Mouse (Mus musculus): Measurements from ENCODE around the gene Lin7a.

DNA sequence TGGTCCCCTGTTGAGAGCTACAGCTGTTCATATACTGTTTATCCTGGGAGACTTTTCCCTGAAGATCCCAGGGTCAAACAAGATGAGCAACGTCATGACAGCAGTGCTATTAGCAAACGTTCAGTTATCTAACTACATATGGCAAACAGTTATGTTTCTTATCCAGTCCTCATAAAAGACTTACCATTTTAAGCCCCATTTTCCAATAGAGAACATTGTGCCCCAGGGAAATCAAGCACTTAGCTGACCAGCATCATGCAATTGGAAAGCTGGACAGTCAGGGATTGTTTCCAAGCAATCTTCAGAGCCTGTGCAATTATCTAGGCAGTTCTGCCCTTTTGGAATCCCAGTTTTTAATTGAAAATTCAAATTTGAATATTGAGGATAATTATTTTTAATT is 105.7 kb downstream of the Lin7a start:
- TF ChIP-seq CTCF (IDR thresholded peaks at IDR 0.05; ENCODE audit: low read depth, low read length) (no peak), POLR2A (IDR thresholded peaks at IDR 0.05; ENCODE audit: borderline replicate concordance, low read depth, low read length) (no peak)

All from bone marrow macrophage, adult 2 months (primary cell).